Mouse (Mus musculus) MEL (cell line): ENCODE data around the gene Slc9a3r2. TPM values are rescaled to one million over a fixed set of nuclear protein-coding genes. Genes with fewer than 3 reads are reported as not detected.

Experiments
- DNase-seq: peaks from one replicate; pipeline ENCODE4 v3.0.0; 2011; ENCODE audit warnings: low read depth, low spot score
- H3K27ac ChIP-seq: 2 replicates; pipeline ENCODE4 v1.5.1; 2012; ENCODE audit warnings: low read depth, mild to moderate bottlenecking, control low read depth, low read length, moderate library complexity; ENCODE audit not compliant: control insufficient read depth
- H3K27me3 ChIP-seq, 2 experiments: fragments of 150-350 bp in 1 of 2; sonication (generic) in 1 of 2; 2 replicates each; pipeline ENCODE4 v1.6.1; 2012; ENCODE audit warnings: low read length in 2 of 2, mild to moderate bottlenecking in 2 of 2, improper control_type of control experiment in 1 of 2, moderate library complexity in 1 of 2; ENCODE audit not compliant: insufficient read depth in 2 of 2, control insufficient read depth in 1 of 2
- H3K36me3 ChIP-seq, 2 experiments: 2 replicates each; pipeline ENCODE4 v1.6.1; 2012 to 2014; ENCODE audit warnings: low read length in 2 of 2, improper control_type of control experiment in 1 of 2, inconsistent platforms in 1 of 2, mild to moderate bottlenecking in 1 of 2; ENCODE audit not compliant: insufficient read depth in 2 of 2, control insufficient read depth in 1 of 2
- H3K4me1 ChIP-seq, 2 experiments: fragments of 150-350 bp in 1 of 2; sonication (generic) in 1 of 2; 2 replicates each; pipeline ENCODE4 v1.6.1; 2012; ENCODE audit warnings: low read length in 2 of 2, improper control_type of control experiment in 1 of 2, mild to moderate bottlenecking in 1 of 2; ENCODE audit not compliant: insufficient read depth in 2 of 2, control insufficient read depth in 1 of 2
- H3K4me3 ChIP-seq, 2 experiments: fragments of 150-350 bp in 1 of 2; sonication (generic) in 1 of 2; 2 replicates each; pipeline ENCODE4 v1.5.1; 2012; ENCODE audit warnings: low read depth in 2 of 2, low read length in 2 of 2, mild to moderate bottlenecking in 2 of 2, moderate library complexity in 2 of 2, control low read depth in 1 of 2, improper control_type of control experiment in 1 of 2; ENCODE audit not compliant: control insufficient read depth in 1 of 2, insufficient read depth in 1 of 2
- H3K79me2 ChIP-seq: 2 replicates; pipeline ENCODE4 v1.6.1; 2012; ENCODE audit warnings: mild to moderate bottlenecking, low read length, moderate library complexity; ENCODE audit not compliant: control insufficient read depth, poor library complexity, insufficient read depth
- H3K9ac ChIP-seq: 2 replicates; pipeline ENCODE4 v1.6.1; 2012; ENCODE audit warnings: low read depth, mild to moderate bottlenecking, control low read depth, low read length, moderate library complexity; ENCODE audit not compliant: control insufficient read depth, poor library complexity, severe bottlenecking
- H3K9me3 ChIP-seq: fragments of 150-350 bp; sonication (generic); replicated peaks from 2 replicates; pipeline ENCODE4 v1.6.1; 2012; ENCODE audit warnings: mild to moderate bottlenecking, low read length, improper control_type of control experiment, moderate library complexity; ENCODE audit not compliant: insufficient read depth
- BHLHE40 ChIP-seq: IDR thresholded peaks from 2 replicates; pipeline ENCODE4 v1.6.1; 2012; ENCODE audit warnings: low read depth, mild to moderate bottlenecking, inconsistent platforms, low read length, improper control_type of control experiment, borderline replicate concordance
- CTCF ChIP-seq, 3 experiments: IDR thresholded peaks in 2 of 3; conservative IDR thresholded peaks in 1 of 3; 2 replicates each; pipeline ENCODE4 v1.5.1; 2011 to 2012; ENCODE audit warnings: low read length in 3 of 3, low read depth in 2 of 3, mild to moderate bottlenecking in 2 of 3, improper control_type of control experiment in 1 of 3, inconsistent platforms in 1 of 3, mixed read lengths in 1 of 3, moderate library complexity in 1 of 3; ENCODE audit not compliant: control insufficient read depth in 1 of 3, insufficient read depth in 1 of 3, poor library complexity in 1 of 3, severe bottlenecking in 1 of 3
- E2F4 ChIP-seq: IDR thresholded peaks from 2 replicates; pipeline ENCODE4 v1.6.1; 2011; ENCODE audit warnings: low read depth, low read length, improper control_type of control experiment, borderline replicate concordance
- ELF1 ChIP-seq: IDR thresholded peaks from 2 replicates; pipeline ENCODE4 v1.6.1; 2014; ENCODE audit warnings: low read depth, mild to moderate bottlenecking, inconsistent platforms, low read length, improper control_type of control experiment, moderate library complexity
- GABPA ChIP-seq: IDR thresholded peaks from 2 replicates; pipeline ENCODE4 v1.6.1; 2012; ENCODE audit warnings: low read depth, mild to moderate bottlenecking, inconsistent platforms, low read length, improper control_type of control experiment, moderate library complexity
- GATA1 ChIP-seq: IDR thresholded peaks from 2 replicates; pipeline ENCODE4 v1.6.1; 2011; ENCODE audit warnings: low read depth, low read length, improper control_type of control experiment
- HCFC1 ChIP-seq: IDR thresholded peaks from 2 replicates; pipeline ENCODE4 v1.6.1; 2012; ENCODE audit warnings: low read depth, mild to moderate bottlenecking, inconsistent platforms, low read length, improper control_type of control experiment, moderate library complexity
- JUND ChIP-seq: IDR thresholded peaks from 2 replicates; pipeline ENCODE4 v1.6.1; 2011; ENCODE audit warnings: low read depth, mild to moderate bottlenecking, improper control_type of control experiment, low read length
- MAFK ChIP-seq: IDR thresholded peaks from 2 replicates; pipeline ENCODE4 v1.6.1; 2011; ENCODE audit warnings: low read depth, mild to moderate bottlenecking, low read length, improper control_type of control experiment, borderline replicate concordance
- MEF2A ChIP-seq: IDR thresholded peaks from 2 replicates; pipeline ENCODE4 v1.6.1; 2014; ENCODE audit warnings: low read depth, mild to moderate bottlenecking, inconsistent platforms, low read length, improper control_type of control experiment; ENCODE audit not compliant: poor library complexity, insufficient replicate concordance, severe bottlenecking; ENCODE audit errors: extremely low read depth
- MXI1 ChIP-seq: IDR thresholded peaks from 2 replicates; pipeline ENCODE4 v1.6.1; 2011; ENCODE audit warnings: mild to moderate bottlenecking, low read depth, low read length, improper control_type of control experiment
- MYB ChIP-seq: IDR thresholded peaks from 2 replicates; pipeline ENCODE4 v1.6.1; 2011; ENCODE audit warnings: mild to moderate bottlenecking, low read depth, low read length, improper control_type of control experiment
- NELFE ChIP-seq: IDR thresholded peaks from 2 replicates; pipeline ENCODE4 v1.6.1; 2011; ENCODE audit warnings: low read depth, low read length, improper control_type of control experiment
- NRF1 ChIP-seq: IDR thresholded peaks from 2 replicates; pipeline ENCODE4 v1.6.1; 2014; ENCODE audit warnings: low read depth, mild to moderate bottlenecking, inconsistent platforms, low read length, improper control_type of control experiment, moderate library complexity; ENCODE audit not compliant: poor library complexity, insufficient read depth, severe bottlenecking
- POLR2AphosphoS2 ChIP-seq: IDR thresholded peaks from 2 replicates; pipeline ENCODE4 v1.6.1; 2011; ENCODE audit warnings: low read length, improper control_type of control experiment
- POLR2AphosphoS5 ChIP-seq: IDR thresholded peaks from 2 replicates; pipeline ENCODE4 v1.6.1; 2012; ENCODE audit warnings: low read depth, borderline replicate concordance, mild to moderate bottlenecking, inconsistent platforms, low read length, moderate library complexity, mixed read lengths
- RAD21 ChIP-seq: IDR thresholded peaks from 2 replicates; pipeline ENCODE4 v1.6.1; 2011; ENCODE audit warnings: mild to moderate bottlenecking, low read depth, low read length, improper control_type of control experiment
- SMC3 ChIP-seq: IDR thresholded peaks from 2 replicates; pipeline ENCODE4 v1.6.1; 2011; ENCODE audit warnings: low read depth, low read length, improper control_type of control experiment
- TBP ChIP-seq: IDR thresholded peaks from 2 replicates; pipeline ENCODE4 v1.8.0; 2011; ENCODE audit warnings: low read depth, low read length, improper control_type of control experiment
- TCF12 ChIP-seq: IDR thresholded peaks from 2 replicates; pipeline ENCODE4 v1.6.1; 2014; ENCODE audit warnings: low read depth, mild to moderate bottlenecking, inconsistent platforms, low read length, improper control_type of control experiment, moderate library complexity
- USF1 ChIP-seq: IDR thresholded peaks from 2 replicates; pipeline ENCODE4 v1.6.1; 2014; ENCODE audit warnings: low read depth, mild to moderate bottlenecking, inconsistent platforms, low read length, improper control_type of control experiment, moderate library complexity
- USF2 ChIP-seq, 2 experiments: IDR thresholded peaks; 2 replicates each; pipeline ENCODE4 v1.6.1; 2011 to 2012; ENCODE audit warnings: improper control_type of control experiment in 2 of 2, low read length in 2 of 2, borderline replicate concordance in 1 of 2, inconsistent platforms in 1 of 2, low read depth in 1 of 2, mild to moderate bottlenecking in 1 of 2; ENCODE audit not compliant: insufficient read depth in 1 of 2
- ZKSCAN1 ChIP-seq: IDR thresholded peaks from 2 replicates; pipeline ENCODE4 v1.6.1; 2012; ENCODE audit warnings: low read depth, mild to moderate bottlenecking, inconsistent platforms, low read length, improper control_type of control experiment, moderate library complexity
- ZMIZ1 ChIP-seq: IDR thresholded peaks from 2 replicates; pipeline ENCODE4 v1.6.1; 2012; ENCODE audit warnings: low read depth, mild to moderate bottlenecking, inconsistent platforms, low read length, improper control_type of control experiment, moderate library complexity
- ZNF384 ChIP-seq: IDR thresholded peaks from 2 replicates; pipeline ENCODE4 v1.6.1; 2012; ENCODE audit warnings: low read depth, mild to moderate bottlenecking, inconsistent platforms, low read length, improper control_type of control experiment
- polyA plus RNA-seq, 2 experiments: library from polyadenylated mRNA; stranded (reverse) in 1 of 2; unstranded in 1 of 2; fragments of >175 nt in 1 of 2; fragments of >200 nt in 1 of 2; gene quantifications; 2 replicates each; pipeline versions ENCODE4 v1.2.1 to v1.2.4; 2012; ENCODE audit warnings: low replicate concordance in 2 of 2, low read depth in 1 of 2; ENCODE audit not compliant: insufficient read length in 2 of 2, insufficient read depth in 1 of 2, missing spikeins in 1 of 2
- total RNA-seq: library from RNA; depleted of rRNA; stranded (reverse); fragments of 300-350 nt; gene quantifications from 2 replicates; pipeline ENCODE4 v1.2.3, GENCODE M21; 2012

Gene Slc9a3r2
- total and polyA plus RNA-seq, 3 experiments: 0.96 to 3.5 TPM; not detected in 1

DNA sequence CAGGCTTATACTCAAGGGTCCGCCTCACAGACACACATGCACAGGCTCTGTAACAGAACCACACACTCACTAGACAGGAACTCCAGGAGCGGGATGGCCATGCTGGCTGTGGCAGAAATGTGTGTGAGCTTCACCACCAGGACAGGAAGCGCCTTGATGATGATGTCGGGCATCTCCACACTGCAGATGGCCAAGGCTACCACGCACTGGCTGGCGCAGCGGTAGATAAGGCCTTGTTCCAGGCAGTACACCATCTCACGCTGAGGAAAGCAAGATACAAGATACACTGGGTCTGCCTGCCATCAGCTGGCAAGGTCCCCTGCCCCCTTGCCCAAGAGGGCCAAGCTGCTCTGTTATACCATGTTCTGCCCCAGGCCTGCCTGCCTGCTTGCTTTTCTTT is 41.3 kb downstream of the Slc9a3r2 start:
- peaks cover 3 to 6% of the 10 kb centered on the region in 2 experiments; a peak in 3 of 4 replicates for H3K4me1 ChIP-seq
- H3K4me3 ChIP-seq: no peak overlapping the region
- no peak for DNase-seq
- no peaks in the 10 kb centered on the region for H3K9me3 ChIP-seq
- no peaks in the 10 kb centered on the region for H3K79me2 ChIP-seq
- no peaks in the 10 kb centered on the region for H3K27me3 ChIP-seq
- TF ChIP-seq SMC3 (no peak), NRF1 (no peak), RAD21 (no peak), E2F4 (no peak), JUND (no peak), TBP (no peak), POLR2AphosphoS5 (no peak), POLR2AphosphoS2 (no peak)
- H3K27ac ChIP-seq: no peak overlapping the region
- no peak overlapping the region for H3K9ac ChIP-seq
- H3K36me3 ChIP-seq: peaks cover 0 to 3% of the 10 kb centered on the region in 2 experiments

DNA sequence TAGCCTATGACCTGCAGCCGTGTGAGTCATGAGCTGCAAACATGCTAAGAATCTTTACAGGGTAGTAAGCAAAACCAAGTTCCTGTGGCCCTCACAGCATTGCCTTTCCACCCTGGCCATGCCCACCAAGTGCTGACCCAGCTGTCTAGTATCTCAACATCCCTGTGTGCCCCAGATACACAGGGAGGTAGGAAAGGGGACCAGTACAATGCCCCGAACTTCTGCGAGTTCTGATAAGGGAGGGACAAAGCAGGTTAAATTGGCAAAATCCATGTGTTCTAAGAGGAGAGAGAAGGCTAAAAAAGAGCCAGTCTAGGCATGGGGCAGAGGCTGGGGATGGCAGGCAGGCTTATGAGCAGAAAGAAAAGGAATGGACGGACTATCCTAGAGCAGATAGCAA is 41.8 kb downstream of the Slc9a3r2 start:
- Histone ChIP-seq H3K4me1 (peaks cover 3 to 6% of the 10 kb centered on the region in 2 experiments; a peak in 3 of 4 replicates), H3K36me3 (peaks cover 0 to 3% of the 10 kb centered on the region in 2 experiments; a peak in 3 of 4 replicates), H3K4me3 (no peak overlapping the region), H3K79me2 (no peaks in the 10 kb centered on the region), H3K9me3 (no peaks in the 10 kb centered on the region), H3K27me3 (no peaks in the 10 kb centered on the region), H3K9ac (no peak overlapping the region), H3K27ac (no peak overlapping the region)
- TF ChIP-seq GATA1 (no peak), HCFC1 (no peak), NELFE (no peak), SMC3 (no peak), GABPA (no peak), ZKSCAN1 (no peak), USF1 (no peak), USF2 (IDR thresholded peaks at IDR 0.05; ENCODE audit: borderline replicate concordance in 1 of 2, insufficient read depth in 1 of 2, low read depth in 1 of 2, low read length in 2 of 2) (no peak), MYB (no peak), E2F4 (no peak), MAFK (no peak), MEF2A (no peak), ELF1 (no peak), MXI1 (no peak), TCF12 (no peak), ZNF384 (no peak), NRF1 (no peak), BHLHE40 (no peak), ZMIZ1 (no peak), CTCF (IDR thresholded peaks at IDR 0.05 in 2 of 3, conservative IDR thresholded peaks at IDR 0.05 in 1 of 3; ENCODE audit: control insufficient read depth in 1 of 3, insufficient read depth in 1 of 3, low read depth in 2 of 3, low read length in 3 of 3, poor library complexity in 1 of 3, severe bottlenecking in 1 of 3) (no peak)
- DNase-seq: no peak
